Mouse (Mus musculus) gastrocnemius, adult 18-20 months (tissue): Measurements from ENCODE around the gene Hgd. TPM values are rescaled to one million over a fixed set of nuclear protein-coding genes. Genes with fewer than 3 reads are reported as not detected.
"Not testable (repeated sequence)": the region's sequence is repeated elsewhere in the genome, so short reads cannot be mapped to it uniquely, and the experiment has no call there.

ENCODE experiments used
- DNase-seq: peaks from one replicate; pipeline ENCODE4 v3.0.0; 2021; ENCODE audit warnings: low spot score
- total RNA-seq, 2 experiments: library from RNA; stranded (reverse); gene quantifications; 2 replicates each; pipeline ENCODE4 v1.2.3; 2021

Gene Hgd
- total RNA-seq, 2 experiments from 2014 or later, result 0.43 to 0.57 TPM

GRCm38 (mm10) chr16:37629011-37629410 is 49.1 kb downstream of the Hgd start:
- DNase-seq, result no peak

GRCm38 (mm10) chr16:37634578-37634977 is 54.6 kb downstream of the Hgd start:
- DNase-seq, result no peak

DNA sequence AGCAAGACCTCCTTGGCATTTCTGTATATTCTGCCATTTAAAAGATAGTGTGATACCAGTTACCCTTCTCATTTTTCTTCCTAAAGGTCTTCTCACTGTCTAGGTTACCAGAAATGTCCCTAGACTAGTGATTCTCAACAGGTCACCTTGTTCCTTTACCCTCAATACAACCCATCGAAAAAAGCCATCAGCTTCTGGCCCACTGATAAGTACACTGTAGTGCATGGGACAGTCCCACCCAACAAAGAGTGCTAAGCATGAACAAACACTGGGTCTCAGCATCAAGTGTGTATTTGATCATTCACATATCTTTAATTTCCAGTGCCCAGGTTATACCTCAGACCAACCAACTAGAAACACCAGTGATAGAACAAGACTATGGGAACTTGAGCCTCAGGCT is 55.1 kb downstream of the Hgd start:
- DNase-seq, result no peak

DNA sequence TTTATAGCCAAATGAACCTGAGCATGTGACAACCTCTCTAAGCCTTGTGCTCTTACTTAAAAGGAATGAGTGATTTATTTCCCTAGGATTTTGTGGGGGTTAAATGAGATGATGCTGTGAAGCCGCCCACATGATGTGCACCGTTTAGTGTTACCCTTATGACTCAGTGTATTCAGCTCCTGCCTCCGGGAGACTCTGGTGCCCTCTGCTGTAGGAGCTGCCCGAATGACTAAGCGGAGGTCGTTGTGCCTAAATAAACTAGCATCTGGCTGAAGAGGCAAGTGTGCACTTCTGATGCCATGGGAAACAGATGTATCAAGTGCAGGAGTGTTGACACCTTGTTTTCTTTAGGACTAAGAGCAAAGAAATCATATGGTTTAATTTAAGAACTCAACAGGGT is 56.2 kb downstream of the Hgd start:
- DNase-seq, result peak; percentile 30

- DNase-seq, result no peak
Observed at GRCm38 (mm10) chr16:37637802-37638201, 57.8 kb downstream of the Hgd start.

GRCm38 (mm10) chr16:37640522-37640921 is 60.6 kb downstream of the Hgd start:
- not testable (repeated sequence) for DNase-seq

- DNase-seq, result no peak
Observed at GRCm38 (mm10) chr16:37644486-37644885, 64.5 kb downstream of the Hgd start.

DNA sequence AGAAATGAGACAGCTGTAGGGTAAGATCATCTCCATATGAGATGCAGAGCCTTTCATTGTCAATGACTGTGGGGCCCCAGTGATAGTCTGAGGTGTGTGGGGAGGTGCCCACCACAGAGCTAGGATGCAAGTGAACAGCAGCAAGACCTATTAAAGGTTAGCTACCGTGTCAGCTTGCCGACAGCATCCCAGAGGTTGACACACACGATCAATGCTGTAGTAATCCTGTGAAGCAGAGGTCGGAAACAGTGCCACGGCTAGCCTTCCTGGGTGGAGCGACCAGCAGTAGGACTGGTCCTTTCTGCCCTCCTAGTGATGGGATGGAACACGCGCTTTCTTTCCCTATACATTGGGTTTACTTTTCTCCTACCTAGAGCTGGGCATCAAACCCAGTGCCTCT is 65.3 kb downstream of the Hgd start:
- DNase-seq, result no peak

DNA sequence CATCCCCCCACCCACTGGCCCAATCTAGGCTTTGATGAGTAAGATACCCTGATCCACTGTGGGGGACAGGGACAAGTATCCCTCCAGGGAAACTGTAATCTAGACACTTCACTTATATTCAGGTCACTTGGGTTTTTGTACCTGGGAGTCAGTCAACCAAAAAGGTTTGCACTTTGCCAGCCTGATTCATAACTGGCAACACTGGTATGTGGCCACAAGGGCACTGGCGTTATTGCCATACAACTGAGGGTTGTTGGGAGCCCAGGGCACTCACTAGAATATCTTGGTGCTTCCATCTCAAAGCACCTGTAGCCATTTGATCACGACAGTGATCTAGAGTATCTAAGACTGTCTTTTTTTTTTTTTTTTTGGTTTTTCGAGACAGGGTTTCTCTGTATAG is 65.8 kb downstream of the Hgd start:
- DNase-seq, result no peak

- no peak for DNase-seq
Observed at GRCm38 (mm10) chr16:37647067-37647466, 67.1 kb downstream of the Hgd start.

DNA sequence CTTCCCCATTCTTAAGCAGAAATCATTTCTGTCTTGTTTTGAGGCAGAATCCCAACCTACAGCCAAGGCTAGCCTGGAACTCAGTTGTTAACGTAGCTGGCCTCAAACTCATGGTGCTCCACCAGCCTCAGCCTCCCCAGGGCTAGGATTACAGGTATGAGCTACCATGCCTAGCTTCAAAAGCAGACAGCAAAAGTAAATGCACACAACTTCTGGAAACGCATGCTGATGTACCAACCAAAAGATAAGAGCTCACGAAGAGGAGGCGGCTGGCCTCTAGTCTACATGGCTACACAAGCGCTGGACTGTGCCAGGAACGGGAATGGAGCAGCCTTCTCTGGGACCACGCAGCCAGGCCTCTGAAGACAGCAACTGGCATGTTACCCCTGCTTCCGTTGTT is 68.0 kb downstream of the Hgd start:
- no peak for DNase-seq

GRCm38 (mm10) chr16:37649068-37649467 is 69.1 kb downstream of the Hgd start:
- DNase-seq, result no peak

DNA sequence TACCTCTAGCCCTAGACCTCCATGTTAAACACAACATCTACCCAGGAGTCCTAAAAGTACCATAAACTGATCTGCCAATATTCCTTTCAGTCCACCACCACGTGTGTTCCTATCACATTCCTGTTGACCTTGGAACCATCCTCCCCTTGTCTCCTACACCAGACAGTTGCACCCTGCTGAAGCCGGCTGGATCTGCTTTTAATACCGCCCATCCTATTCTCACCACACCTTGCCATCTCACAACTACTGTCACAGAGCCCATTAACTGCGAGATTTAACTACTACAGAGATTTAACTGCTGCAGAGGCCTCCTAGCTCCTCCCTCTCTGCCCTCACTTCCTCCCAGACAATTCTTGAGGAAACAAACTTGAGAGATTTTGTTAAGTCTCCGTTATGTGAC is 71.5 kb downstream of the Hgd start:
- no peak for DNase-seq

- DNase-seq, result no peak
Observed at GRCm38 (mm10) chr16:37652654-37653053, 72.7 kb downstream of the Hgd start.

- DNase-seq, result no peak
Observed at GRCm38 (mm10) chr16:37653058-37653457, 73.1 kb downstream of the Hgd start.

DNA sequence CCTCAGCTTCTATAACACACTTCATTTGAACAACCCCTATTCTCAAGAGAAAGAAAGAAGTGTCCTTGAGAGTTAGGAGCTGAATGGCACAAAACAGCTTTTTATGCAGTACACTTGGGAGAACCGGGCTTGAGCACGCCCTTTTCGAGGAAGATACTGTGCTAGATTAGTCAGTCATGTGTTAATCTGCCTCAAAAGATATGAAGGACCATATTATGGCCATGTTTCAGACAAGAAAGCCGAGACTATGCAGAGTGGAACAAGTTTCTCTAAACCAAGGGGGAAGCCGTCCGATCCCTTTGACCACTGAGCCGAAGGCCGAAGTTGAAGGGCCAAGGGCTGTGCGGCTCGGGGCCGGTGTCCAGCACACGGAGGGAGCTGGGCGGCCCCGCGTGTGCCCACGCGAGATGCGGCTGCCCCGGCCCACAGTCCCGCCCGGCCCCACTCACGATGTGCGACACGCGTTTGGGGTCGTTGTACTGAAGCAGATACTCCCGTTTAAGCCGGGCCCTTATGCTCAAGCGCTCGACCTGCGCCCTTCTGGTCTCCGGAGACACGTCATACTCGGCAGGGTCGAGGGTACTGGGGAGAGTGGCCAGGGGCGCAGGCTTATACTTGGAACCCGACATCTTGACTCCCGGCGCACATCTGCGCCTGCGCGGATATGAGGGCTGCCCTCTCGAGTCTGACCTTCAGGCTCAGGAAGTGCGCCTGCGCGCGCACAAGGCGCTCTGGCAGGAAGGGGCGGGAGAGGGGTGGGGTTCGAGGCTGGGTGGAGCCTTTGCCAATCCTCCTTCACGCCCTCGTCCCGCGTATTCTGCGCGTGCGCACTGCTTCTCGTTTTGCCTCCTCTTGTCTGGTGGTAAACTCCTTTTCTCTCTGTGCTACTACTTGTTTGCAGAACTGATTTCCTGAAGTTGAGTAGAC is 74.0 kb downstream of the Hgd start, which contains the start of gene Ndufb4:
TSS of gene Ndufb4 (minus strand) at position 723 of the 927 bp plus-strand sequence.
- peak; percentile 95 for DNase-seq

- no peak for DNase-seq
Observed at GRCm38 (mm10) chr16:37654831-37655455, 75.0 kb downstream of the Hgd start.

- DNase-seq, result no peak
Observed at GRCm38 (mm10) chr16:37655756-37656347, 75.9 kb downstream of the Hgd start.

DNA sequence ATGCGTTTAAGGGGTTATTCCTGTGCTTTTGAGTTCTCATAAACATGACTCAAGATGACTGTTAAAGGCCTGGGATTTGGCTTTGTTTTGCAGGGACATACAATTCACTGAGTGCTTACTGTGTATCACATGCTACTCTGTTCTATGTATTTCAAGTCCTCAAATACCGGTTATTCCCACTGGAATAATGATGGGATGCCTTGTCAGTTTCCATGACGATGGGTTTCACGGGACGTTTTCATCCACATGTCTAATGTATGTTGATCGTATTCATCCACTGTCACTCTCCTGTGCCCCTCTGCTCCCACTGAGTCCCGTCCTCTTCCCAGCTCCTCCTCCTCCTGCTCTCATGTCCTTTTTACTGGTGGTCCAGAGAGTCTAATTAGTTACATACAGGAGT is 76.8 kb downstream of the Hgd start:
- DNase-seq, result no peak

GRCm38 (mm10) chr16:37663643-37664459 is 83.9 kb downstream of the Hgd start:
- no peak for DNase-seq

DNA sequence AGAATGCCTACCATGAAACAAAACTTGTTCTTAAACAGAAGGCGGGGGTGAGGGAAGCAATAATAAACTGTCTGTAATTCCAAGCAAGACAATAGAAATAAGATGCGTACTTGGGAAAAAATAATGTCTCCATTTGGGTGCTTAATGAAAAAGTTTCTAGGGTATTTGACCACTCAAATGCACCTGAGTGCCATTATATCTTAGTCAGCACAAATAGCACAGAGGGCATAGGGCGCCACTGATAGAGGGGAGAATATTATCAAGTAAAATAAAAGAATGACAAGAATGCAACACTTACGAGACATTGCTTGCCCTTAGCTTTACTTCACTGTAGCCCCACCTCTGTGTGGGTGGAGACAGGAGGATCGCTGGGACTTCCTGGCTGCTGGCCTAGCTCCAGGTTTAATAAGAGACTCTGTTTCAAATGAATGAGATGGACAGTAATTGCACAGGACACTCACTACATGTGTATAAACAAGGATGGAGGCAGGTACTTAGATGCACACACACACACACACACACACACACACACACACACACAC is 85.5 kb downstream of the Hgd start:
- DNase-seq, result no peak
